Mouse (Mus musculus) lung, postnatal 0 days (tissue): ENCODE results near the gene Kat2a. TPM values are rescaled to one million over a fixed set of nuclear protein-coding genes. Genes with fewer than 3 reads are reported as not detected.
A peak's percentile ranks its signal among the peaks of the same experiment; 100 is the strongest.

Experiments
- ATAC-seq: fragments of 200-750 bp; cut with Nextera tagmentation; 2 replicates; pipeline ENCODE4 v1.8.0; 2017; ENCODE audit warnings: moderate library complexity
- DNase-seq: peaks from one replicate; pipeline ENCODE4 v3.0.0-alpha.2; 2016; ENCODE audit warnings: low spot score
- H3K27ac ChIP-seq: fragments of 300-500 bp; sonication (generic); 2 replicates; pipeline ENCODE4 v1.5.1; 2014; ENCODE audit warnings: antibody characterized with exemption, mild to moderate bottlenecking, low read length, mixed read lengths
- H3K27me3 ChIP-seq: fragments of 300-500 bp; sonication (generic); replicated peaks from 2 replicates; pipeline ENCODE4 v1.6.1; 2014; ENCODE audit warnings: low read length, mixed read lengths; ENCODE audit not compliant: insufficient read depth
- H3K36me3 ChIP-seq: fragments of 300-500 bp; sonication (generic); 2 replicates; pipeline ENCODE4 v1.6.1; 2014; ENCODE audit warnings: low read length, mixed read lengths; ENCODE audit not compliant: insufficient read depth
- H3K4me1 ChIP-seq: fragments of 300-500 bp; sonication (generic); 2 replicates; pipeline ENCODE4 v1.6.1; 2014; ENCODE audit warnings: antibody characterized with exemption, low read depth, low read length, mixed read lengths; ENCODE audit not compliant: insufficient read depth
- H3K4me2 ChIP-seq: fragments of 300-500 bp; sonication (generic); replicated peaks from 2 replicates; pipeline ENCODE4 v1.6.1; 2014; ENCODE audit warnings: low read depth, mild to moderate bottlenecking, low read length, moderate library complexity, mixed read lengths
- H3K4me3 ChIP-seq: fragments of 300-500 bp; sonication (generic); 2 replicates; pipeline ENCODE4 v1.5.1; 2014; ENCODE audit warnings: low read depth, low read length
- H3K9ac ChIP-seq: fragments of 300-500 bp; sonication (generic); replicated peaks from 2 replicates; pipeline ENCODE4 v1.6.1; 2014; ENCODE audit warnings: low read depth, mild to moderate bottlenecking
- H3K9me3 ChIP-seq: fragments of 300-500 bp; sonication (generic); 2 replicates; pipeline ENCODE4 v1.6.1; 2016; ENCODE audit warnings: low read length, mixed read lengths
- CTCF ChIP-seq: IDR thresholded peaks from 2 replicates; pipeline ENCODE4 v1.5.1; 2016; ENCODE audit warnings: antibody characterized with exemption, mild to moderate bottlenecking
- EP300 ChIP-seq: IDR thresholded peaks from 2 replicates; pipeline ENCODE4 v1.6.1; 2016; ENCODE audit warnings: antibody characterized with exemption, mild to moderate bottlenecking, control low read depth
- WGBS: fragments of 180-500 bp; shearing (Covaris S2); extraction: QIAGEN DNeasy Blood & Tissue Kit; methylation state at CpG from one replicate; pipeline ENCODE4 v1.1.7; 2014; 5-methylcytosine and 5-hydroxymethylcytosine counted together
- polyA plus RNA-seq: library from polyadenylated mRNA; unstranded; fragments of >200 nt; fragmentation: Nextera tagmentation; extraction: Ambion mirVana; gene quantifications from 2 replicates; pipeline ENCODE4 v1.2.1, GENCODE M21; 2015

Gene Kat2a
- polyA plus RNA-seq, 1 experiment from 2014 or later: 14.2 TPM

DNA sequence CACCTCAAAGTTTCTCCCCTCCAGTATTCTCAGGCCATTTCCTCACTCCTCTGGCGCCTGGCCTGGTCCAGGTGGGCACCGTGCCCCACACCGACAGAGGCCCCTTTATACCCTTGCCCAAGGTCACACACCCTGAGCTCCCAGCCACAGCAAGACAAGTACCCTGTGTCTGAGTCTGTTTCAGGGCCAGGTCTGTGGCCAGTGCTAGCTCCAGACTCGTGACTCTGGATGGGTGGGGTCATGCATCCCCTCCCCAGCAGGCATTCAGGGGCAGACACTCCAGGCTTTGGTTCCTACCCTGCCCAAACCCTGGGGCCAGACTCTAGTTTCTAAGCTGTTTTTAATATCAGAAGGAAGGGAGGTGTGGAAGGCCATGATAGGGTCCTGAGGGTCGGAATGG lies 30.4 kb downstream of the Kat2a start:
- TF ChIP-seq EP300 (no peak), CTCF (no peak)
- no peak for ATAC-seq
- 70% methylated on average over 5 of the region's 5 CpGs for whole genome bisulfite sequencing
- no peak overlapping the region for H3K4me2 ChIP-seq
- H3K9me3 ChIP-seq: no peaks in the 10 kb centered on the region
- H3K27ac ChIP-seq: no peak overlapping the region
- H3K4me1 ChIP-seq: no peaks in the 10 kb centered on the region
- no peak for DNase-seq
- H3K4me3 ChIP-seq: no peak overlapping the region
- no peaks in the 10 kb centered on the region for H3K27me3 ChIP-seq
- H3K36me3 ChIP-seq: no peaks in the 10 kb centered on the region
- no peak overlapping the region for H3K9ac ChIP-seq

DNA sequence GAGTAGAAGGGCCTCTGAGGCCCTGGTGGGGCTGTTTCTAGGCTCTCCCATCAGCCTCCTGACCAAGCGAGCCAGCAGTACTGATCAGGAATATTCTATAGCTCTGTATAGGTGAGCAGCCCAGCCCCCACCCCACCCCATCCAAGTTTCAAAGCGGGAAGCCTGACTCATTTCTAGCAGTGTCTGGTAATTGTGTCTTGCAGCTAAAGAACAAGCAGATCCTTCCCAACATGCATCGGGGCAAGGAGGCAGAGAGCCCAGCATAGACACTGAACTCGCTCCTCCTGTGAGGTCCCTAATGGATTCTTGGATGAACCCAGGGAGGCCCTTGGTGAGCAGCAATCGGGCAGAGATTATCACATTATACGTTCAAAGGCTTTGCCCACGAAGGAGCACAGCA lies 34.5 kb downstream of the Kat2a start:
- ATAC-seq: no peak

DNA sequence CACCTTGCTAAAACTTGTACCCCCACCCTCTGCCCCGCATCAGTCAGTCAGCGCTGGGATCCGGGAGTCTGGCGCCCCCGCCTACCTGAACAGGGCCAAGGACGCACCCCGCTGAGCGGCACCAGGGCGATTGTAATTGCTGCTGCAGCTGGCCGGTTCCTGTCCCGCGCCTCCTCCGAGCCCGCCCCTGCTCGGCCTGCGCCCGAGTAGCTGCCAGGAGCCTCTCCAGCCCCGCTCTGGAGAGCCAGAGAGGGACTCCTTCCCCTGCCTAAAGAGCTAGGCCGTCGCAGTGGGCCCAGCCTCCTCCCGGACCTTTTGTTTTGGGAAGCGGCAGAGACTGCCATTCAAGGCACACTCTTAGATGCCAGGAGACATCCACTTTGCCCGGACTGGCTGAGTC lies 39.1 kb downstream of the Kat2a start:
- no peaks in the 10 kb centered on the region for H3K4me1 ChIP-seq
- DNase-seq (peak; percentile 46), ATAC-seq (peak; percentile 44; the same call in 1 of the 2 replicates)
- H3K9me3 ChIP-seq: no peaks in the 10 kb centered on the region
- no peaks in the 10 kb centered on the region for H3K36me3 ChIP-seq
- no peak overlapping the region for H3K9ac ChIP-seq
- H3K4me3 ChIP-seq: no peak overlapping the region
- WGBS: 2% methylated on average over 21 of the region's 23 CpGs
- no peak overlapping the region for H3K27ac ChIP-seq
- 0 out of 2 replicates have a peak overlapping the region, but pooled peaks have one; percentile 14 for H3K4me2 ChIP-seq
- no peaks in the 10 kb centered on the region for H3K27me3 ChIP-seq
- TF ChIP-seq EP300 (no peak), CTCF (no peak)

More for the DNA sequence above, 34.5 kb downstream of the Kat2a start:
- no peak overlapping the region for H3K27ac ChIP-seq
- TF ChIP-seq CTCF: no peak
- TF ChIP-seq EP300: no peak
- no peaks in the 10 kb centered on the region for H3K9me3 ChIP-seq
- H3K36me3 ChIP-seq: no peaks in the 10 kb centered on the region
- H3K9ac ChIP-seq: no peak overlapping the region
- no peak overlapping the region for H3K4me3 ChIP-seq
- H3K4me1 ChIP-seq: no peaks in the 10 kb centered on the region
- no peak overlapping the region for H3K4me2 ChIP-seq
- DNase-seq: no peak
- WGBS: 50% methylated on average over 7 of the region's 7 CpGs
- H3K27me3 ChIP-seq: no peaks in the 10 kb centered on the region

DNA sequence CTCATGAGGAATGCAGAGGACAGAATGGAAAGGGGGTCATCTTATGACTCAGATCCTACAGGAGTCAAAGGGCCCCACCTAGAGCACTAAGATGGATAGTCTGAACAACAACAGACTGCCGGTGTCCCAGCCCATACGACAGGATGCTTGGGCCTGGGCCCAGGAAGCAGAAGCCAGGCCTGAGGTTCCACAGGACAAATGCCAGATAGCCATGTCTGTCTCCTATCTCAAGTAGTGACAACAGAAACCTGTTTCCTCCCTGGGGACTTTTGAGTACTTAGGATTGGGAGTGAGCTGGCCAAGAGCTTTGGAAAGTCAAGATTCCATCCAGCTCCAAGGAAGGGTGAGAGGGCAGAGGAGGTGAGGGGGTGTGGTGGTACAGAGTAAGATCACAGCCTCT lies 40.3 kb downstream of the Kat2a start:
- WGBS: 44% methylated on average over 2 of the region's 2 CpGs
- DNase-seq (no peak), ATAC-seq (no peak)
- Histone ChIP-seq H3K9me3 (no peaks in the 10 kb centered on the region), H3K4me2 (no peak overlapping the region), H3K27ac (no peak overlapping the region), H3K36me3 (no peaks in the 10 kb centered on the region), H3K4me3 (no peak overlapping the region), H3K27me3 (no peaks in the 10 kb centered on the region), H3K4me1 (no peaks in the 10 kb centered on the region), H3K9ac (no peak overlapping the region)
- TF ChIP-seq EP300: no peak
- no peak for TF ChIP-seq CTCF

DNA sequence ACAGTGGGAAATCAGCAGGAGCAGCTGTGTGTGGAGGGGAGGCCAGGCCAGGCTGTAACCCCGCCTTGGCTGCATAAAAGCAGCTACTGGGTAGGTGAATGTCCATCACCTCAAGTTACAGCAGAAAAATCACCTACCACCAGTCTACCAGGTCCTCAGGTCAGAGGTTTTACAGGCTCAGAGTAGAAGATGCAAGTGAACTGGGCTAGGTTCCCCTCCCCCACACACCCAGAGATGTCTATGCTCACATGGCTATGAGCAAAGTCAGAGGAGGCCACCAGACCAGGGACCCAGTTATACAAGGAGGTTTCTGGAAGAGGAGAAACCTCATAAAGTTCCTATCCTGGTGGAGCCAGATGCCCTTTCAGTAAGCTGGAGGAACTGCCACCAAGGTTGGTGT lies 41.2 kb downstream of the Kat2a start:
- ATAC-seq: no peak
- TF ChIP-seq CTCF (no peak), EP300 (no peak)
- Histone ChIP-seq H3K4me2 (no peak overlapping the region), H3K27ac (no peak overlapping the region), H3K4me3 (no peak overlapping the region), H3K9ac (no peak overlapping the region), H3K36me3 (no peaks in the 10 kb centered on the region), H3K9me3 (no peaks in the 10 kb centered on the region), H3K27me3 (no peaks in the 10 kb centered on the region), H3K4me1 (no peaks in the 10 kb centered on the region)
- WGBS: 70% methylated on average over 1 of the region's 1 CpGs
- no peak for DNase-seq

DNA sequence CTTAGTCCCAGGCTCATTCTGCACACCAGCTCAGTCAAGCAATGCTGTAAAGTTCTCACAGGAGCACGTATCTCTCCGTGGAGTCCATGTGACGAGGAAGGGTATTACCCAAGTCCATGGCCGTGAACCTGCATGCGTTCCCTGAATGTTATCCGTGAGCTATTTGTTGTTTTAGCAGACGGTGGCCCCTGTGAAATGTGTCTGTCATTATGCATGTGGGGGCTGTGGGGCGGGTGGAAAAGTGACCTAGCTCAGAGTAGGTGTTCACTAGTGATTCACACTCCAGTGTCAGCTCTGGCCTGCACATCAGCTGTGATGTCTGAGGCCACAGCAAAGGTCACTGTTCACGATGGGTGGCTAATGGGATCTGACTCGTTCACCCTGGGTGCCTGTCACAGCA lies 52.5 kb downstream of the Kat2a start:
- ATAC-seq: no peak
- Histone ChIP-seq H3K9me3 (no peaks in the 10 kb centered on the region), H3K27ac (no peak overlapping the region), H3K4me1 (no peaks in the 10 kb centered on the region), H3K36me3 (no peaks in the 10 kb centered on the region), H3K4me3 (no peak overlapping the region), H3K4me2 (no peak overlapping the region), H3K9ac (no peak overlapping the region), H3K27me3 (no peaks in the 10 kb centered on the region)
- WGBS: 54% methylated on average over 10 of the region's 10 CpGs
- TF ChIP-seq EP300: no peak
- no peak for TF ChIP-seq CTCF
- no peak for DNase-seq

DNA sequence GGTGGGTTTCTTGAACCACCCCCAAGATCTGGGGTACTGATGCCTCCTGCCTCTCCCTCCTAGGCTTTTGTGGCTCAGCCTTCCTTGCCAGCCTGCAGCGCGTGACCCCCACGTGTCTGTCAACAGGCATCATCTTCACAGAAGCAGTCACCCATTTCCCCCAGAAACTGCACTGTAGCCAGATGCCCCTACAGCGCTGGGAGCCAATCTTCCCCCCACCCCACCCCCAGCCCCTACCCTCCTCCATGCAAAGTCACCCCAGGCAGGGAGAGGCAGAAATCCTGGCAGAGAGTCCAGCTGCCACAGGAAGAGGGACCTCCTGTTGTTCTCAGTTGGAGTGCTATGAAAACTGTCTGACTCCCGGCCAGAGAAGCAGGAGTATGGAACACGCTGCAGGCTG lies 55.8 kb downstream of the Kat2a start:
- Histone ChIP-seq H3K4me3 (no peak overlapping the region), H3K27ac (no peak overlapping the region), H3K4me1 (no peaks in the 10 kb centered on the region), H3K4me2 (no peak overlapping the region), H3K9me3 (no peaks in the 10 kb centered on the region), H3K36me3 (no peaks in the 10 kb centered on the region), H3K27me3 (no peaks in the 10 kb centered on the region), H3K9ac (no peak overlapping the region)
- 12% methylated on average over 6 of the region's 6 CpGs for WGBS
- TF ChIP-seq EP300 (no peak), CTCF (no peak)
- ATAC-seq (no peak), DNase-seq (peak; percentile 16)
